Mouse (Mus musculus) embryonic facial prominence, embryonic 11.5 days (tissue): ENCODE results near the gene Kcnn1. TPM values are rescaled to one million over a fixed set of nuclear protein-coding genes. Genes with fewer than 3 reads are reported as not detected.

Source experiments
- ATAC-seq: fragments of 200-750 bp; cut with Nextera tagmentation; replicated peaks from 2 replicates; pipeline ENCODE4 v1.8.0; 2017; ENCODE audit warnings: low read depth; ENCODE audit not compliant: insufficient number of reproducible peaks, low FRiP score, low TSS enrichment
- DNase-seq: peaks from one replicate; pipeline ENCODE4 v3.0.0-alpha.2; 2015; ENCODE audit warnings: low spot score
- H3K27ac ChIP-seq: fragments of 300-500 bp; sonication (generic); replicated peaks from 2 replicates; pipeline ENCODE4 v1.5.1; 2014; ENCODE audit warnings: mild to moderate bottlenecking, low read depth, low read length, control low read depth
- H3K27me3 ChIP-seq: fragments of 300-500 bp; sonication (generic); 2 replicates; pipeline ENCODE4 v1.6.1; 2014; ENCODE audit warnings: mild to moderate bottlenecking, low read length, moderate library complexity, mixed read lengths; ENCODE audit not compliant: control insufficient read depth, insufficient read depth
- H3K36me3 ChIP-seq: fragments of 300-500 bp; sonication (generic); replicated peaks from 2 replicates; pipeline ENCODE4 v1.6.1; 2014; ENCODE audit warnings: low read depth, mild to moderate bottlenecking, low read length, moderate library complexity, mixed read lengths; ENCODE audit not compliant: control insufficient read depth, insufficient read depth
- H3K4me1 ChIP-seq: fragments of 300-500 bp; sonication (generic); 2 replicates; pipeline ENCODE4 v1.6.1; 2014; ENCODE audit warnings: low read length, mixed read lengths; ENCODE audit not compliant: control insufficient read depth, insufficient read depth
- H3K4me2 ChIP-seq: fragments of 300-500 bp; sonication (generic); 2 replicates; pipeline ENCODE4 v1.6.1; 2014; ENCODE audit warnings: low read depth, mild to moderate bottlenecking, control low read depth, low read length, moderate library complexity
- H3K4me3 ChIP-seq: fragments of 300-500 bp; sonication (generic); 2 replicates; pipeline ENCODE4 v1.5.1; 2014; ENCODE audit warnings: low read depth, low read length, control low read depth
- H3K9ac ChIP-seq: fragments of 300-500 bp; sonication (generic); replicated peaks from 2 replicates; pipeline ENCODE4 v1.6.1; 2014; ENCODE audit warnings: mild to moderate bottlenecking, control low read depth, low read length
- H3K9me3 ChIP-seq: fragments of 300-500 bp; sonication (generic); replicated peaks from 2 replicates; pipeline ENCODE4 v1.6.1; 2016; ENCODE audit warnings: mild to moderate bottlenecking, low read length, inconsistent platforms, mixed read lengths; ENCODE audit not compliant: control insufficient read depth
- WGBS: fragments of 180-500 bp; shearing (Covaris S2); extraction: QIAGEN DNeasy Blood & Tissue Kit; methylation state at CpG from one replicate; pipeline ENCODE4 v1.1.7; 2014; 5-methylcytosine and 5-hydroxymethylcytosine counted together
- polyA plus RNA-seq: library from polyadenylated mRNA; unstranded; fragments of >200 nt; fragmentation: Nextera tagmentation; extraction: Ambion mirVana; gene quantifications from 2 replicates; pipeline ENCODE4 v1.2.1, GENCODE M21; 2014

The Kcnn1 gene
- polyA plus RNA-seq, 1 experiment from 2014 or later = 2.9 TPM

- no peak overlapping the region for H3K27ac ChIP-seq
- H3K27me3 ChIP-seq = no peaks in the 10 kb centered on the region
- no peaks in the 10 kb centered on the region for H3K4me1 ChIP-seq
- WGBS = 77% methylated on average over 7 of the region's 7 CpGs
- no peak for DNase-seq
- no peak overlapping the region for H3K9ac ChIP-seq
- H3K4me3 ChIP-seq = no peak overlapping the region
- no peak overlapping the region for H3K4me2 ChIP-seq
- ATAC-seq = no peak
- no peaks in the 10 kb centered on the region for H3K9me3 ChIP-seq
- no peaks in the 10 kb centered on the region for H3K36me3 ChIP-seq
Measured at GRCm38 (mm10) chr8:70850132-70850845, 12.8 kb downstream of the Kcnn1 start.

- Histone ChIP-seq H3K27me3 (no peaks in the 10 kb centered on the region), H3K27ac (no peak overlapping the region), H3K36me3 (no peaks in the 10 kb centered on the region), H3K4me3 (no peak overlapping the region), H3K9me3 (no peaks in the 10 kb centered on the region), H3K9ac (no peak overlapping the region), H3K4me1 (no peaks in the 10 kb centered on the region), H3K4me2 (no peak overlapping the region)
- WGBS = 84% methylated on average over 3 of the region's 3 CpGs
- ATAC-seq = no peak
- no peak for DNase-seq
Measured at GRCm38 (mm10) chr8:70849333-70849990, 13.6 kb downstream of the Kcnn1 start.

- no peaks in the 10 kb centered on the region for H3K9me3 ChIP-seq
- H3K4me3 ChIP-seq = no peak overlapping the region
- no peak overlapping the region for H3K27ac ChIP-seq
- no peaks in the 10 kb centered on the region for H3K27me3 ChIP-seq
- DNase-seq (no peak), ATAC-seq (no peak)
- no peak overlapping the region for H3K9ac ChIP-seq
- H3K36me3 ChIP-seq = no peaks in the 10 kb centered on the region
- H3K4me2 ChIP-seq = no peak overlapping the region
- WGBS = 54% methylated on average over 15 of the region's 15 CpGs
- H3K4me1 ChIP-seq = no peaks in the 10 kb centered on the region; the same call in 1 of the 2 replicates
Measured at GRCm38 (mm10) chr8:70846371-70847154, 16.5 kb downstream of the Kcnn1 start.

- no peak for ATAC-seq
- 38% methylated on average over 5 of the region's 5 CpGs for whole genome bisulfite sequencing
Measured at GRCm38 (mm10) chr8:70845108-70845507, 17.9 kb downstream of the Kcnn1 start.

GRCm38 (mm10) chr8:70844523-70844922 lies 18.5 kb downstream of the Kcnn1 start:
- DNase-seq (peak; percentile 86), ATAC-seq (no peak; the same call in 1 of the 2 replicates)
- no peaks in the 10 kb centered on the region for H3K36me3 ChIP-seq
- H3K4me2 ChIP-seq = no peak overlapping the region
- H3K9me3 ChIP-seq = no peaks in the 10 kb centered on the region
- no peak overlapping the region for H3K4me3 ChIP-seq
- no peak overlapping the region; the same call in 1 of the 2 replicates for H3K9ac ChIP-seq
- H3K4me1 ChIP-seq = no peaks in the 10 kb centered on the region; the same call in 1 of the 2 replicates
- H3K27me3 ChIP-seq = no peaks in the 10 kb centered on the region
- 1% methylated on average over 6 of the region's 6 CpGs for WGBS
- H3K27ac ChIP-seq = no peak overlapping the region

More at GRCm38 (mm10) chr8:70845108-70845507, 17.9 kb downstream of the Kcnn1 start:
- H3K36me3 ChIP-seq = no peaks in the 10 kb centered on the region
- no peak overlapping the region for H3K4me2 ChIP-seq
- no peak overlapping the region for H3K4me3 ChIP-seq
- DNase-seq = no peak
- no peaks in the 10 kb centered on the region for H3K9me3 ChIP-seq
- no peak overlapping the region for H3K9ac ChIP-seq
- no peaks in the 10 kb centered on the region; the same call in 1 of the 2 replicates for H3K4me1 ChIP-seq
- H3K27me3 ChIP-seq = no peaks in the 10 kb centered on the region
- H3K27ac ChIP-seq = no peak overlapping the region

GRCm38 (mm10) chr8:70843941-70844340 lies 19.1 kb downstream of the Kcnn1 start:
- Histone ChIP-seq H3K27me3 (no peaks in the 10 kb centered on the region), H3K4me2 (no peak overlapping the region), H3K4me3 (no peak overlapping the region), H3K9ac (no peak overlapping the region; the same call in 1 of the 2 replicates), H3K9me3 (no peaks in the 10 kb centered on the region), H3K4me1 (no peaks in the 10 kb centered on the region; the same call in 1 of the 2 replicates), H3K36me3 (no peaks in the 10 kb centered on the region), H3K27ac (no peak overlapping the region)
- WGBS = 91% methylated on average over 8 of the region's 8 CpGs
- DNase-seq (no peak), ATAC-seq (no peak)

GRCm38 (mm10) chr8:70843214-70843773 lies 19.8 kb downstream of the Kcnn1 start:
- Histone ChIP-seq H3K27ac (no peak overlapping the region), H3K4me1 (no peaks in the 10 kb centered on the region; the same call in 1 of the 2 replicates), H3K9me3 (no peaks in the 10 kb centered on the region), H3K4me2 (no peak overlapping the region), H3K9ac (no peak overlapping the region), H3K27me3 (no peaks in the 10 kb centered on the region), H3K36me3 (no peaks in the 10 kb centered on the region), H3K4me3 (no peak overlapping the region)
- 80% methylated on average over 5 of the region's 5 CpGs for WGBS
- no peak for ATAC-seq
- DNase-seq = no peak
